Mouse (Mus musculus) effector memory CD4-positive, alpha-beta T cell, adult 5 months (primary cell): ENCODE measurements around the gene Itm2b. TPM values are rescaled to one million over a fixed set of nuclear protein-coding genes. Genes with fewer than 3 reads are reported as not detected.

Source experiments
- polyA plus RNA-seq: library from polyadenylated mRNA; unstranded; fragments of 100-300 nt; shearing (Covaris generic); gene quantifications from one replicate; pipeline ENCODE4 v1.2.1, GENCODE M21; 2017

The Itm2b gene
- polyA plus RNA-seq, result 1,239 TPM

GRCm38 (mm10) chr14:73384913-73385719, at the start of gene Itm2b:
TSS of gene Itm2b (minus strand) at chr14:73385289.

GRCm38 (mm10) chr14:73325456-73326381, 59.4 kb downstream of the Itm2b start, which contains the start of gene Rb1:
TSS of gene Rb1 (minus strand) at chr14:73325822.

Other genes with a start within 250 kb of the Itm2b start
- gene Lpar6, start 147.4 kb downstream of the Itm2b start, polyA plus RNA-seq, result 12.9 TPM
- gene Rb1, start 59.5 kb downstream of the Itm2b start, polyA plus RNA-seq, result 70.8 TPM
- gene Med4, start 124.7 kb upstream of the Itm2b start, polyA plus RNA-seq, result 69.0 TPM
- 53.7 TPM for gene Sucla2, start 140.0 kb upstream of the Itm2b start, polyA plus RNA-seq
- 7.2 TPM for gene Nudt15, start 163.0 kb upstream of the Itm2b start, polyA plus RNA-seq